Mouse (Mus musculus) T-helper 17 cell (primary cell): Measurements from ENCODE around the gene March2.

ENCODE experiments used
- in situ Hi-C, 2 experiments: fragments of 300-600 bp; cut with MboI, MseI; formaldehyde crosslinking; loops; 1 replicate in 1 of 2; 2 replicates in 1 of 2; pipeline ENCODE4 v1.15.1; 2025; ENCODE audit warnings: high pct_unique_total_duplicates in 2 of 2

The March2 gene

GRCm38 (mm10) chr17:33637516-33638276 lies 80.8 kb downstream of the March2 start, which contains the start of gene Pram1:
Gene Pram1, plus strand, starts transcription at chr17:33638056.
- in situ Hi-C loops: no loop called here

- in situ Hi-C loops: no loop called here
These were observed 81.4 kb downstream of the March2 start for GRCm38 (mm10) chr17:33637038-33637437.
